Mouse (Mus musculus): ENCODE results near the gene Capn1. TPM values are rescaled to one million over a fixed set of nuclear protein-coding genes. Genes with fewer than 3 reads are reported as not detected.
"Not testable (repeated sequence)": the region's sequence is repeated elsewhere in the genome, so short reads cannot be mapped to it uniquely, and the experiment has no call there.

Capn1 gene
- polyA plus RNA-seq, 1 experiment: 110 TPM

DNA sequence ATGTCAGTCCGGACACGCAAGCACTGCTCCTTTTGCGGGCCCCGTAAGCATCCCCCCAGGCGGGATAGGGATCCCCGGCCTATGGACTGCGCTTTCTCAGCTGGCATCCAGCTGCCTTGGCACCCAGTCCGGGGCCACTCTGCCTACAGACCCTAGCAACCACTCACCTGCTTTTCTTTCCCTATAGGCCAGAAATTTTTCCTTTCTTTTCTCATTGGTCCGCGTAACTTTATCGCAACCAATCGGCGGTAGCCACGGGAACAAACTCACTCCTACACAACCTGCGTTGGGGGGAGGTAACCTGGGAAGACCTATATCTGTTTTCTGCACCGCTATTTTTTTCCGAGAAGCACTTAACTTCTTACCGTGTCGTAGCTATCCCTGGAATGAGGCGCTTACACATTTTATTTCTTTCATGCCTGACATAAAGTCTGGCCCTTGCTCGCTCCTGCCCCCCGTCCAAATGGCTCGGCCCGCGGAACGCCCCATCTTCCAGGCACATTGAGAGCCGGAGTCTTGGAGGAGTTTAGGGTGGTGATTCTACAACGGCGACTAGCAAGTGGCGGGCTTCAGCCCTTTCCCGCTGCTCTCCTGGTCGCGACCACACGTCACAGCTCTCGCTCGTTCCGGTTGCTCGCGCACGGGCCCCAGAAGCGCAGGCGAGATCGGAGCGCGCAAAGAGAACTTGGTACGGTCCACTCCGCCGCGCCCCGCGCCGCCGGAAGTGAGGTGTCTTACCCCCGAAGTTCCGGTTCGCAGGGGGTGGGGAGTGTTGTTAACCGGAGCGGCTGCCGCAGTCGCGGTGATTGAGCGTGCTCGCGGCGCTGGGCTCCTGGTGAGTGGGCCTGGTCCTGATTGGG lies 30.8 kb upstream of the Capn1 start, which contains the start of gene Syvn1:
Gene Syvn1, plus strand, starts transcription at position 283 of the 860 bp plus-strand sequence.
- TF ChIP-seq MYOD1 (IDR thresholded peaks at IDR 0.05; ENCODE audit: control insufficient read depth in 1 of 3, insufficient read length in 2 of 3, low read depth in 2 of 3) (peak in 1 of 3 experiments; percentile 11), TCF3 (IDR thresholded peaks at IDR 0.05; ENCODE audit: insufficient read length, low read depth) (no peak), POLR2A (IDR thresholded peaks at IDR 0.05; ENCODE audit: insufficient read length, low read depth) (peak; percentile 93), MYOG (IDR thresholded peaks at IDR 0.05; ENCODE audit: control insufficient read depth in 1 of 3, insufficient read depth in 1 of 3, insufficient read length in 2 of 3, low read depth in 2 of 3) (peak in 1 of 3 experiments; percentile 33), CEBPB (IDR thresholded peaks at IDR 0.05; ENCODE audit: insufficient read depth, poor library complexity, severe bottlenecking) (no peak), E2F4 (IDR thresholded peaks at IDR 0.05; ENCODE audit: insufficient read depth) (peak; percentile 3), MAX (IDR thresholded peaks at IDR 0.05; ENCODE audit: low read depth) (no peak), REST (IDR thresholded peaks at IDR 0.05; ENCODE audit: insufficient read depth, insufficient read length) (no peak), POLR2AphosphoS2 (IDR thresholded peaks at IDR 0.05; ENCODE audit: insufficient read length, low read depth) (peak; percentile 79)
- Histone ChIP-seq H3K4me2 (ENCODE audit: low read depth) (peak within 1 kb of the TSS; percentile 95), H3K36me3 (ENCODE audit: control insufficient read depth, insufficient read depth) (peaks cover 13% of the 10 kb centered on the region), H3ac (ENCODE audit: control insufficient read depth, insufficient read length) (peak within 1 kb of the TSS; percentile 46), H3K27me3 (ENCODE audit: control insufficient read depth, insufficient read depth, insufficient read length) (no peaks in the 10 kb centered on the region), H3K79me2 (ENCODE audit: control insufficient read depth, insufficient read depth) (peaks cover 16% of the 10 kb centered on the region), H3K4me3 (peak within 1 kb of the TSS; percentile 94)

DNA sequence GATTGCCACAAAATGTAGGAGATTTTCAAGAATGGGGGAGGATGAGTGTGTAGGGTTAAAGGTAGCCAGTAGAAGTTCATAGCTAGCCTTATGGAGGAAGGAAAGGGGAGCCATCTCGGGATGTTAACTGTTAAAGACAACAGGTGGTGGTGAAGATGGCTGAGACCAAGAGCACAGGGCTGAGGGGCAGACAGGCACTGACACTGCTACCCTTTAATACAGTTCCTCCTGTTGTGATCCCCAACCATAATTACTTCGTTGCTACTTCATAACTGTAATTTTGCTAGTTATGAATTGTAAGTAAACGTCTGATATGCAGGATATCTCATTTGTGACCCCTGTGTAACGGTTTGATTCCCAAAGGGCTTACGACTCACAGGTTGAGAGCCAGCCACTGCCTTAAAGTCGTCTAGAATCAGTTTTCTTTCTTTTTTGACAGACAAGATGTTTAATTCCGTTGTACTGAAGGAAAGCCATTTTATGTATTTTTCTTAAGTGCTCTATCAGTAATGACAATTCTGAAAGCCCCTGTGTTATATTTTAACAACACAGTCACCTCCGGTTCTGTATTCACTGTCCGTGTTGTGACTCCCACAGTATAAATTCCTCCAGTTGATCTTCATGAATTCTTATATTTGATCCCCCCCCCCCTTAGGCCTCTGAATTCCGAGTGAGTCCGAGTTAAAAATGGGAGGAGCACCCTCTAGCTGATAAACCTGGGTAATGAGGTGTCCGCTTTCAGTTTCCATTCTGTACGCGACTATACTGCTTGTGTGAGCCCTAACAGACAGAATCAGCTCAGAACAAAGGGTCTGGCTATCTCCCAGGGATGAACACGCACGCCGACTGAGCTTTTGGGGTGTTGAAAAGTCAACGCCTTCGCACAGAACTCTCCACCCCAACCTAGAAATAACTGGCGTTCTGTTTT lies 29.9 kb upstream of the Capn1 start:
- no peaks in the 10 kb centered on the region for H3K27me3 ChIP-seq (ENCODE audit: control insufficient read depth, insufficient read depth, insufficient read length)
- peak overlapping the region; percentile 88 for H3K4me2 ChIP-seq (ENCODE audit: low read depth)
- no peak for TF ChIP-seq USF1 (IDR thresholded peaks at IDR 0.05; ENCODE audit: low read depth)
- peak in 1 of 3 experiments; percentile 35 for TF ChIP-seq MYOD1 (IDR thresholded peaks at IDR 0.05; ENCODE audit: control insufficient read depth in 1 of 3, insufficient read length in 2 of 3, low read depth in 2 of 3)
- no peak for TF ChIP-seq MYOG (IDR thresholded peaks at IDR 0.05; ENCODE audit: control insufficient read depth in 1 of 3, insufficient read depth in 1 of 3, insufficient read length in 2 of 3, low read depth in 2 of 3)

DNA sequence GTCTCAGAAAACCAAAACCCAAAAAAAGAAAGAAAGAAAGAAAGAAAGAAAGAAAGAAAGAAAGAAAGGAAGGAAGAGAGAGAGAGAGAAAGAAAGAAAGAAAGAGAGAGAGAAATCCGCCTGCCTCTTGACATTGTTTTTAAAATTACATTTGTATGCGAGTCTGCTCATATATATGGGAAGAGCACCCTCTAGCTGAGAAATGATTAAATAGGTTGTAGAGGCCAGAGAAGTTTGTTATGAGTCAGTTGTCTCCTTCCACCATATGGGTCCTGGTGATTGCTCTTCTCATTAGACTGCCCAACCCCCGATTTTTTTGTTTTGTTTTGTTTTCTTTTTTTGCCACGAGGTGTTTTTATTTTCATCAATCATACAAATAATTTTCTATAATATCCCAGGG lies 28.4 kb upstream of the Capn1 start:
- not testable (repeated sequence) for H3ac ChIP-seq (ENCODE audit: control insufficient read depth, insufficient read length); H3K36me3 ChIP-seq (ENCODE audit: control insufficient read depth, insufficient read depth); H3K4me2 ChIP-seq (ENCODE audit: low read depth); H3K4me3 ChIP-seq; H3K27me3 ChIP-seq (ENCODE audit: control insufficient read depth, insufficient read depth, insufficient read length)
- peaks cover 16% of the 10 kb centered on the region for H3K79me2 ChIP-seq (ENCODE audit: control insufficient read depth, insufficient read depth)

More for the DNA sequence above, 29.9 kb upstream of the Capn1 start:
- peaks cover 9% of the 10 kb centered on the region for H3K36me3 ChIP-seq (ENCODE audit: control insufficient read depth, insufficient read depth)
- H3K79me2 ChIP-seq (ENCODE audit: control insufficient read depth, insufficient read depth): peaks cover 16% of the 10 kb centered on the region
- peak overlapping the region; percentile 94 for H3K4me3 ChIP-seq
- peak overlapping the region; percentile 46 for H3ac ChIP-seq (ENCODE audit: control insufficient read depth, insufficient read length)

DNA sequence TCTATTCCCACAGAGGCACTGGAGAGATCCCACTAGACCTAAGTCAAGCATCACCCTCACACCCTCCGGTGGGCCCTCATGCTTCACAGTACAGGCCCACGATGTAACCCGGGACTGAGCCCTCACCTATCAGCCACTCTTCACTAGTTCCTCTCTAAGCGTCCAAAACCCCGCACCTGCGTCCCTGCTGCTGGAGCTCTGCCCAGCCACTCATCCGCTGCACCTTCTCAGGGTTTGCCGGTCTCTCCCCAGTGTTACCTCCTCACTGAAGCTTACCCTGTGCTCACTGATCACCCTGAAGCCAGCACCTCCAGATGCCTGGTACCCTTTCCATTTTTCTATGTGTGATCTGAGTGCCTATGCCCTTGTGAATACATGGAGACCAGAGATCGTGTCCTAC lies 26.6 kb upstream of the Capn1 start:
- TF ChIP-seq POLR2AphosphoS2 (IDR thresholded peaks at IDR 0.05; ENCODE audit: insufficient read length, low read depth) (peak; percentile 62), CEBPB (IDR thresholded peaks at IDR 0.05; ENCODE audit: insufficient read depth, poor library complexity, severe bottlenecking) (no peak)
- H3K36me3 ChIP-seq (ENCODE audit: control insufficient read depth, insufficient read depth): no peaks in the 10 kb centered on the region
- H3K4me2 ChIP-seq (ENCODE audit: low read depth): no peak overlapping the region
- peaks cover under 1% of the 10 kb centered on the region for H3K79me2 ChIP-seq (ENCODE audit: control insufficient read depth, insufficient read depth)
- H3K4me3 ChIP-seq: no peak overlapping the region
- H3K27me3 ChIP-seq (ENCODE audit: control insufficient read depth, insufficient read depth, insufficient read length): no peaks in the 10 kb centered on the region
- H3ac ChIP-seq (ENCODE audit: control insufficient read depth, insufficient read length): no peak overlapping the region

DNA sequence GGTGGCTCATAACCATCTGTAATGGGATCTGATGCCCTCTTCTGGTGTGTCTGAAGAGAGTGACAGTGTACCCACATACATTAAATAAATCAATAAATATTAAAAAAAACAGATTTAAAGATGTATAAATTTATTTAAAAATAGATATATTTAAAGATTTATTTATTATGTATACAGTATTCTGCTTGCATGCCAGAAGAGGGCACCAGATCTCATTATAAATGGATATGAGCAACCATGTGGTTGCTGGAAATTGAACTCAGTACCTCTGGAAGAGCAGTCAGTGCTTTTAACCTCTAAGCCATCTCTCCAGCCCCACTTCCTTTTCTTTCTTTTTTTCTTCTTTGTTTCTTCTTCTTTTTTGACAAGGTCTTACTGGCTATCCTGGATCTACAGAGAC lies 24.3 kb upstream of the Capn1 start:
- H3K4me2 ChIP-seq (ENCODE audit: low read depth): no peak overlapping the region
- no peak for TF ChIP-seq MYOD1 (IDR thresholded peaks at IDR 0.05; ENCODE audit: control insufficient read depth in 1 of 3, insufficient read length in 2 of 3, low read depth in 2 of 3)
- TF ChIP-seq CEBPB (IDR thresholded peaks at IDR 0.05; ENCODE audit: insufficient read depth, poor library complexity, severe bottlenecking): no peak
- no peak for TF ChIP-seq SRF (IDR thresholded peaks at IDR 0.05; ENCODE audit: control insufficient read depth, insufficient read length, low read depth)
- TF ChIP-seq POLR2AphosphoS2 (IDR thresholded peaks at IDR 0.05; ENCODE audit: insufficient read length, low read depth): no peak
- no peak for TF ChIP-seq MAX (IDR thresholded peaks at IDR 0.05; ENCODE audit: low read depth)
- no peak for TF ChIP-seq USF1 (IDR thresholded peaks at IDR 0.05; ENCODE audit: low read depth)
- no peak for TF ChIP-seq TCF3 (IDR thresholded peaks at IDR 0.05; ENCODE audit: insufficient read length, low read depth)
- TF ChIP-seq TCF12 (IDR thresholded peaks at IDR 0.05; ENCODE audit: insufficient read depth, poor library complexity, severe bottlenecking): no peak
- no peak for TF ChIP-seq REST (IDR thresholded peaks at IDR 0.05; ENCODE audit: insufficient read depth, insufficient read length)
- no peak for TF ChIP-seq MYOG (IDR thresholded peaks at IDR 0.05; ENCODE audit: control insufficient read depth in 1 of 3, insufficient read depth in 1 of 3, insufficient read length in 2 of 3, low read depth in 2 of 3)
- TF ChIP-seq E2F4 (IDR thresholded peaks at IDR 0.05; ENCODE audit: insufficient read depth): no peak
- no peak for TF ChIP-seq POLR2A (IDR thresholded peaks at IDR 0.05; ENCODE audit: insufficient read length, low read depth)
- H3K36me3 ChIP-seq (ENCODE audit: control insufficient read depth, insufficient read depth): no peaks in the 10 kb centered on the region
- H3ac ChIP-seq (ENCODE audit: control insufficient read depth, insufficient read length): no peak overlapping the region
- H3K4me3 ChIP-seq: no peak overlapping the region
- H3K79me2 ChIP-seq (ENCODE audit: control insufficient read depth, insufficient read depth): no peaks in the 10 kb centered on the region
- H3K27me3 ChIP-seq (ENCODE audit: control insufficient read depth, insufficient read depth, insufficient read length): no peaks in the 10 kb centered on the region

Measured in myocyte (in vitro differentiated cells).